Mouse (Mus musculus) thymus, postnatal 36 days (tissue): Measurements from ENCODE around the gene Them5.

ENCODE experiments used
- DNase-seq, 2 experiments: peaks; one replicate each; pipeline ENCODE4 v3.0.0; 2022; ENCODE audit warnings: mixed read lengths in 2 of 2

Gene Them5

GRCm38 (mm10) chr3:94372641-94373040 lies 30.7 kb downstream of the Them5 start, which contains the start of gene Rorc:
Gene Rorc (plus strand): TSS chr3:94372794.
- DNase-seq: peak in 1 of 2 experiments; percentile 35

- DNase-seq: peak in 1 of 2 experiments; percentile 50
Observed at GRCm38 (mm10) chr3:94373090-94373489, 31.2 kb downstream of the Them5 start.

GRCm38 (mm10) chr3:94373597-94374011 lies 31.7 kb downstream of the Them5 start:
- peak; percentile 49 to 68 for DNase-seq

- DNase-seq: peak in 1 of 2 experiments; percentile 42
Observed at GRCm38 (mm10) chr3:94374636-94375035, 32.7 kb downstream of the Them5 start.

- peak in 1 of 2 experiments; percentile 57 for DNase-seq
Observed at GRCm38 (mm10) chr3:94375146-94375545, 33.2 kb downstream of the Them5 start.

- peak; percentile 72 to 84 for DNase-seq
Observed at GRCm38 (mm10) chr3:94375861-94376260, 34.0 kb downstream of the Them5 start.

GRCm38 (mm10) chr3:94377028-94377923 lies 35.4 kb downstream of the Them5 start:
- DNase-seq: peak; percentile 96 to 98

- DNase-seq: peak; percentile 30 to 31
Observed at GRCm38 (mm10) chr3:94379831-94380510, 38.1 kb downstream of the Them5 start.

GRCm38 (mm10) chr3:94382308-94382707 lies 40.4 kb downstream of the Them5 start:
- peak; percentile 64 to 75 for DNase-seq

GRCm38 (mm10) chr3:94383476-94383875 lies 41.6 kb downstream of the Them5 start:
- DNase-seq: peak; percentile 40 to 61

- peak; percentile 72 to 84 for DNase-seq
Observed at GRCm38 (mm10) chr3:94386671-94387070, 44.8 kb downstream of the Them5 start.

- DNase-seq: peak; percentile 35 to 56
Observed at GRCm38 (mm10) chr3:94387391-94387790, 45.5 kb downstream of the Them5 start.

GRCm38 (mm10) chr3:94388047-94388446 lies 46.1 kb downstream of the Them5 start:
- peak; percentile 85 to 94 for DNase-seq

GRCm38 (mm10) chr3:94389420-94389819 lies 47.5 kb downstream of the Them5 start:
- DNase-seq: peak in 1 of 2 experiments; percentile 54

- DNase-seq: peak in 1 of 2 experiments; percentile 16
Observed at GRCm38 (mm10) chr3:94391001-94391400, 49.1 kb downstream of the Them5 start.

GRCm38 (mm10) chr3:94392128-94392527 lies 50.2 kb downstream of the Them5 start:
- no peak for DNase-seq

GRCm38 (mm10) chr3:94393049-94393448 lies 51.1 kb downstream of the Them5 start:
- no peak for DNase-seq

- no peak for DNase-seq
Observed at GRCm38 (mm10) chr3:94396336-94396735, 54.4 kb downstream of the Them5 start.

GRCm38 (mm10) chr3:94396851-94397250 lies 55.0 kb downstream of the Them5 start:
- no peak for DNase-seq
